24 mouse cellular contexts compared by ENCODE assay signal in genomic region chr2:180197323-180198037, GRCm38 (mm10). TPM values are rescaled to one million over a fixed set of nuclear protein-coding genes. Genes with fewer than 3 reads are reported as not detected.
A peak's percentile ranks its signal among the peaks of the same experiment; 100 is the strongest.
DNase-seq lines count a peak whose midpoint lies in the region; ATAC-seq and TF ChIP-seq lines count a peak whose summit lies in the region.
"Had no signal": no experiment of that assay in that cellular context is flagged by ENCODE, and none has a peak within 500 bp of the region (broad histone marks: within the 10 kb centered on the region; RNA-seq: fewer than 3 reads in every experiment).

No protein-coding gene starts in this region.

- no peak overlapping the region for H3K9ac ChIP-seq in heart, embryonic 12.5 days
- no peak overlapping the region for H3K9ac ChIP-seq in midbrain, embryonic 14.5 days (replicated peaks; ENCODE audit: low read length)
- no peak overlapping the region for H3K9ac ChIP-seq in midbrain, embryonic 11.5 days (ENCODE audit: low read length)
- no peak overlapping the region for H3K9ac ChIP-seq in forebrain, embryonic 16.5 days (replicated peaks; ENCODE audit: low read depth, low read length)
- H3K9ac ChIP-seq in intestine, postnatal 0 days (ENCODE audit: low read depth, low read length) = no peak overlapping the region
- H3K9ac ChIP-seq: embryonic facial prominence, embryonic 12.5 days; heart, embryonic 15.5 days; liver, embryonic 13.5 days; midbrain, embryonic 15.5 days had no signal

- no peaks in the 10 kb centered on the region for H3K27me3 ChIP-seq in heart, embryonic 12.5 days (replicated peaks)
- H3K27me3 ChIP-seq in midbrain, embryonic 14.5 days (ENCODE audit: control insufficient read depth, insufficient read depth, low read length) = no peaks in the 10 kb centered on the region
- H3K27me3 ChIP-seq in midbrain, embryonic 11.5 days (ENCODE audit: control insufficient read depth, insufficient read depth, low read length) = no peaks in the 10 kb centered on the region
- H3K27me3 ChIP-seq in forebrain, embryonic 16.5 days (replicated peaks; ENCODE audit: control insufficient read depth, insufficient read depth, low read length) = no peaks in the 10 kb centered on the region
- no peaks in the 10 kb centered on the region for H3K27me3 ChIP-seq in intestine, postnatal 0 days (replicated peaks; ENCODE audit: control insufficient read depth, insufficient read depth, low read length)
- H3K27me3 ChIP-seq: embryonic facial prominence, embryonic 12.5 days; heart, embryonic 15.5 days; liver, embryonic 13.5 days; midbrain, embryonic 15.5 days had no signal

- TF ChIP-seq CTCF in intestine, postnatal 0 days (IDR thresholded peaks at IDR 0.05; ENCODE audit: low read depth) = no peak

- DNase-seq in adrenal gland, adult 2 months = peak; percentile 61
- no peak for DNase-seq in adrenal gland, postnatal 25 days
- peak; percentile 91 for DNase-seq in heart, adult 11 months
- DNase-seq in midbrain, embryonic 14.5 days = peak; percentile 36
- DNase-seq in midbrain, embryonic 11.5 days (ENCODE audit: low spot score, missing footprints) = no peak
- DNase-seq: cerebellum, adult 11-12 months; cerebellum, adult 9-11 months; embryo, embryonic 11 days; kidney, adult 9 months; kidney, postnatal 10 days; layer of hippocampus, postnatal 36 days; left cerebral cortex, postnatal 4 days; liver, embryonic 13.5 days; lung, postnatal 4 days; spleen, adult 18-20 months had no signal

- H3K9me3 ChIP-seq in heart, embryonic 12.5 days (replicated peaks) = no peaks in the 10 kb centered on the region
- H3K9me3 ChIP-seq in midbrain, embryonic 14.5 days (ENCODE audit: control insufficient read depth, low read length) = no peaks in the 10 kb centered on the region
- no peaks in the 10 kb centered on the region for H3K9me3 ChIP-seq in midbrain, embryonic 11.5 days (ENCODE audit: control insufficient read depth, low read length)
- no peaks in the 10 kb centered on the region for H3K9me3 ChIP-seq in forebrain, embryonic 16.5 days (ENCODE audit: control insufficient read depth, low read length)
- H3K9me3 ChIP-seq in intestine, postnatal 0 days (ENCODE audit: control insufficient read depth) = no peaks in the 10 kb centered on the region
- H3K9me3 ChIP-seq: embryonic facial prominence, embryonic 12.5 days; G1E; heart, embryonic 15.5 days; liver, embryonic 13.5 days; megakaryocyte, embryonic 14.5 days; midbrain, embryonic 15.5 days had no signal

- no peak for ATAC-seq in heart, embryonic 12.5 days (ENCODE audit: insufficient number of reproducible peaks, low FRiP score)
- no peak for ATAC-seq in midbrain, embryonic 14.5 days (ENCODE audit: low FRiP score, low TSS enrichment)
- ATAC-seq in midbrain, embryonic 11.5 days (ENCODE audit: low FRiP score) = no peak
- peak; percentile 61; the same call in 1 of the 2 replicates for ATAC-seq in forebrain, embryonic 16.5 days
- ATAC-seq in intestine, postnatal 0 days = no peak
- ATAC-seq: intestine, embryonic 16.5 days; midbrain, embryonic 15.5 days had no signal

- 86% methylated on average over 10 of the region's 10 CpGs for WGBS in heart, embryonic 12.5 days
- WGBS in midbrain, embryonic 14.5 days = 85% methylated on average over 10 of the region's 10 CpGs
- 89% methylated on average over 10 of the region's 10 CpGs for WGBS in midbrain, embryonic 11.5 days
- 60% methylated on average over 10 of the region's 10 CpGs for WGBS in forebrain, embryonic 16.5 days
- 91% methylated on average over 10 of the region's 10 CpGs for WGBS in intestine, postnatal 0 days

- H3K36me3 ChIP-seq in heart, embryonic 12.5 days = peaks cover 64% of the 10 kb centered on the region
- H3K36me3 ChIP-seq in midbrain, embryonic 14.5 days (ENCODE audit: control insufficient read depth, insufficient read depth, low read length) = no peaks in the 10 kb centered on the region
- no peaks in the 10 kb centered on the region for H3K36me3 ChIP-seq in midbrain, embryonic 11.5 days (ENCODE audit: control insufficient read depth, insufficient read depth, low read length)
- no peaks in the 10 kb centered on the region for H3K36me3 ChIP-seq in forebrain, embryonic 16.5 days (ENCODE audit: control insufficient read depth, insufficient read depth)
- H3K36me3 ChIP-seq in intestine, postnatal 0 days (ENCODE audit: control insufficient read depth, insufficient read depth) = peaks cover 25% of the 10 kb centered on the region; the same call in 1 of the 2 replicates
- H3K36me3 ChIP-seq: embryonic facial prominence, embryonic 12.5 days; liver, embryonic 13.5 days; midbrain, embryonic 15.5 days had no signal

- H3K4me1 ChIP-seq in heart, embryonic 12.5 days (replicated peaks) = peaks cover 7% of the 10 kb centered on the region; the same call in 1 of the 2 replicates
- H3K4me1 ChIP-seq in midbrain, embryonic 14.5 days (ENCODE audit: control insufficient read depth, insufficient read depth, low read length) = no peaks in the 10 kb centered on the region
- H3K4me1 ChIP-seq in midbrain, embryonic 11.5 days (ENCODE audit: control insufficient read depth, insufficient read depth, low read length) = peaks cover 2% of the 10 kb centered on the region; the same call in 1 of the 2 replicates
- peaks cover 6% of the 10 kb centered on the region for H3K4me1 ChIP-seq in forebrain, embryonic 16.5 days (replicated peaks; ENCODE audit: control insufficient read depth, insufficient read depth, low read length)
- H3K4me1 ChIP-seq in intestine, postnatal 0 days (replicated peaks; ENCODE audit: control insufficient read depth, insufficient read depth, low read length) = no peaks in the 10 kb centered on the region
- H3K4me1 ChIP-seq: embryonic facial prominence, embryonic 12.5 days; heart, embryonic 15.5 days; liver, embryonic 13.5 days; midbrain, embryonic 15.5 days had no signal

- no peak overlapping the region for H3K27ac ChIP-seq in heart, embryonic 12.5 days (ENCODE audit: poor library complexity, severe bottlenecking)
- no peak overlapping the region for H3K27ac ChIP-seq in midbrain, embryonic 14.5 days (replicated peaks; ENCODE audit: low read depth, low read length)
- no peak overlapping the region for H3K27ac ChIP-seq in midbrain, embryonic 11.5 days (ENCODE audit: low read depth, low read length)
- no peak overlapping the region for H3K27ac ChIP-seq in forebrain, embryonic 16.5 days (ENCODE audit: low read length)
- no peak overlapping the region for H3K27ac ChIP-seq in intestine, postnatal 0 days (ENCODE audit: low read depth, low read length)
- H3K27ac ChIP-seq: embryonic facial prominence, embryonic 12.5 days; heart, embryonic 15.5 days; liver, embryonic 13.5 days; midbrain, embryonic 15.5 days had no signal

- no peak overlapping the region for H3K4me2 ChIP-seq in heart, embryonic 12.5 days
- H3K4me2 ChIP-seq in midbrain, embryonic 14.5 days (ENCODE audit: low read length) = no peak overlapping the region
- no peak overlapping the region for H3K4me2 ChIP-seq in midbrain, embryonic 11.5 days
- no peak overlapping the region for H3K4me2 ChIP-seq in forebrain, embryonic 16.5 days (ENCODE audit: low read length)
- no peak overlapping the region for H3K4me2 ChIP-seq in intestine, postnatal 0 days (replicated peaks; ENCODE audit: low read depth)
- H3K4me2 ChIP-seq: embryonic facial prominence, embryonic 12.5 days; heart, embryonic 15.5 days; liver, embryonic 13.5 days; midbrain, embryonic 15.5 days had no signal

- no peak overlapping the region for H3K4me3 ChIP-seq in heart, embryonic 12.5 days
- no peak overlapping the region for H3K4me3 ChIP-seq in midbrain, embryonic 14.5 days (replicated peaks; ENCODE audit: low read depth, low read length)
- H3K4me3 ChIP-seq in midbrain, embryonic 11.5 days (ENCODE audit: low read depth, low read length) = no peak overlapping the region
- no peak overlapping the region for H3K4me3 ChIP-seq in forebrain, embryonic 16.5 days (replicated peaks; ENCODE audit: low read length)
- no peak overlapping the region for H3K4me3 ChIP-seq in intestine, postnatal 0 days (ENCODE audit: low read depth, low read length)
- H3K4me3 ChIP-seq: embryonic facial prominence, embryonic 12.5 days; heart, embryonic 15.5 days; liver, embryonic 13.5 days; megakaryocyte, embryonic 14.5 days; midbrain, embryonic 15.5 days had no signal

RNA-seq across cellular contexts. Expression of gene Adrm1, which starts 26.2 kb away (rescaled TPM):
- total RNA-seq in adrenal gland, adult 2 months (2021) = 100 to 1,000 TPM; 152 to 183 TPM
- 280 and 296 TPM in 2 replicates for polyA plus RNA-seq in adrenal gland, adult 2 months (2012; rRNA removed)
- total RNA-seq in adrenal gland, postnatal 25 days (2021) = 132 and 145 TPM in 2 replicates
- polyA plus RNA-seq in heart, embryonic 12.5 days (2016; fragmentation: Nextera tagmentation; extraction: Ambion mirVana) = 150 and 154 TPM in 2 replicates
- 158 and 179 TPM in 2 replicates for polyA plus RNA-seq in midbrain, embryonic 14.5 days (2014; fragmentation: Nextera tagmentation; extraction: Ambion mirVana)
- polyA plus RNA-seq in midbrain, embryonic 11.5 days (2014; fragmentation: Nextera tagmentation; extraction: Ambion mirVana) = 170 and 171 TPM in 2 replicates
- 189 and 202 TPM in 2 replicates for polyA plus RNA-seq in forebrain, embryonic 16.5 days (2015; fragmentation: Nextera tagmentation; extraction: Ambion mirVana)
- polyA plus RNA-seq in intestine, postnatal 0 days (2015; fragmentation: Nextera tagmentation; extraction: Ambion mirVana) = 132 and 142 TPM in 2 replicates

RNA-seq across cellular contexts. Expression of gene Lama5, which starts 28.2 kb away (rescaled TPM):
- 10 to 100 TPM; 30.7 to 35.0 TPM for total RNA-seq in adrenal gland, adult 2 months (2021)
- polyA plus RNA-seq in adrenal gland, adult 2 months (2012; rRNA removed) = 41.7 and 48.7 TPM in 2 replicates
- 29.3 and 38.0 TPM in 2 replicates for total RNA-seq in adrenal gland, postnatal 25 days (2021)
- 31.7 and 38.1 TPM in 2 replicates for polyA plus RNA-seq in heart, embryonic 12.5 days (2016; fragmentation: Nextera tagmentation; extraction: Ambion mirVana)
- polyA plus RNA-seq in midbrain, embryonic 14.5 days (2014; fragmentation: Nextera tagmentation; extraction: Ambion mirVana) = 1.2 and 1.8 TPM in 2 replicates
- polyA plus RNA-seq in midbrain, embryonic 11.5 days (2014; fragmentation: Nextera tagmentation; extraction: Ambion mirVana) = 3.8 and 3.9 TPM in 2 replicates
- polyA plus RNA-seq in forebrain, embryonic 16.5 days (2015; fragmentation: Nextera tagmentation; extraction: Ambion mirVana) = 3.0 and 3.2 TPM in 2 replicates
- polyA plus RNA-seq in intestine, postnatal 0 days (2015; fragmentation: Nextera tagmentation; extraction: Ambion mirVana) = 19.8 and 23.5 TPM in 2 replicates

RNA-seq across cellular contexts. Expression of gene Rps21, which starts 59.7 kb away (rescaled TPM):
- 100 to 1,000 TPM; 380 to 873 TPM for total RNA-seq in adrenal gland, adult 2 months (2021)
- polyA plus RNA-seq in adrenal gland, adult 2 months (2012; rRNA removed) = 1,054 and 1,398 TPM in 2 replicates
- 728 and 789 TPM in 2 replicates for total RNA-seq in adrenal gland, postnatal 25 days (2021)
- polyA plus RNA-seq in heart, embryonic 12.5 days (2016; fragmentation: Nextera tagmentation; extraction: Ambion mirVana) = 336 and 349 TPM in 2 replicates
- polyA plus RNA-seq in midbrain, embryonic 14.5 days (2014; fragmentation: Nextera tagmentation; extraction: Ambion mirVana) = 409 and 512 TPM in 2 replicates
- polyA plus RNA-seq in midbrain, embryonic 11.5 days (2014; fragmentation: Nextera tagmentation; extraction: Ambion mirVana) = 443 and 494 TPM in 2 replicates
- polyA plus RNA-seq in forebrain, embryonic 16.5 days (2015; fragmentation: Nextera tagmentation; extraction: Ambion mirVana) = 305 and 334 TPM in 2 replicates
- 442 and 454 TPM in 2 replicates for polyA plus RNA-seq in intestine, postnatal 0 days (2015; fragmentation: Nextera tagmentation; extraction: Ambion mirVana)

Comparison
In these comparisons a context has a peak if more than half of its experiments do, and no peak if none do; other contexts are left out.
1. DNase-seq: peak in adrenal gland, adult 2 months (single experiment), heart, adult 11 months (single experiment) and midbrain, embryonic 14.5 days (single experiment); none in adrenal gland, postnatal 25 days (single experiment) and midbrain, embryonic 11.5 days (single experiment).